Mouse (Mus musculus): ENCODE results near the gene Ints6. TPM values are rescaled to one million over a fixed set of nuclear protein-coding genes. Genes with fewer than 3 reads are reported as not detected.
"Not testable (repeated sequence)": the region's sequence is repeated elsewhere in the genome, so short reads cannot be mapped to it uniquely, and the experiment has no call there.

The Ints6 gene
- total RNA-seq, 2 experiments from 2014 or later: 38.2 to 44.0 TPM

GRCm38 (mm10) chr14:62759771-62760320, 1.1 kb downstream of the Ints6 start:
- intact Hi-C loops (cut with DNase I): loop anchor here (2.0 to 5.0 kb wide), 3 partner anchors 77 to 177 kb away; partner anchors contain the start of gene Wdfy2
- peak; percentile 50 to 85 for DNase-seq (ENCODE audit: extremely low spot score in 1 of 2, low spot score in 2 of 2)

DNA sequence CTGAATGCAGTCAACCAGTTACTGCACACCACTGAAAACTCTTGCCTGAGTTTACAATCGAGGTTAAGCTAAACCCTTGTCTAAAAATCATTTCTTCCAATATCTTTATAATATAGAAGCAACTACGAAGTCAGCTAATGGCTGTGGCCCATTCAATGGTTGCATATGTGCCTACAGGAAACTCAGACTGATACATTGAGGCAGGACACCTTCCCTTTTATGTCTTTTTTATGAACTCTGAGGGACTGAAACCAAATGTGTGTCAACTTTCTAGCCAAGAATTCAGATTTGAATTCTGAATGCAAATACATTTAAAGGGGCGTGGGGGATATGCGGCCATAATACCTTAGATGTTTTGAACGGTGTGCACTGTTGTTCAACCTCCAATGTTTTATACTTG, 2.3 kb downstream of the Ints6 start:
- intact Hi-C loops (cut with DNase I): loop anchor here (5.0 kb wide), 1 partner anchor 121 kb away; no protein-coding TSS in a partner anchor
- DNase-seq (ENCODE audit: extremely low spot score in 1 of 2, low spot score in 2 of 2): no peak

DNA sequence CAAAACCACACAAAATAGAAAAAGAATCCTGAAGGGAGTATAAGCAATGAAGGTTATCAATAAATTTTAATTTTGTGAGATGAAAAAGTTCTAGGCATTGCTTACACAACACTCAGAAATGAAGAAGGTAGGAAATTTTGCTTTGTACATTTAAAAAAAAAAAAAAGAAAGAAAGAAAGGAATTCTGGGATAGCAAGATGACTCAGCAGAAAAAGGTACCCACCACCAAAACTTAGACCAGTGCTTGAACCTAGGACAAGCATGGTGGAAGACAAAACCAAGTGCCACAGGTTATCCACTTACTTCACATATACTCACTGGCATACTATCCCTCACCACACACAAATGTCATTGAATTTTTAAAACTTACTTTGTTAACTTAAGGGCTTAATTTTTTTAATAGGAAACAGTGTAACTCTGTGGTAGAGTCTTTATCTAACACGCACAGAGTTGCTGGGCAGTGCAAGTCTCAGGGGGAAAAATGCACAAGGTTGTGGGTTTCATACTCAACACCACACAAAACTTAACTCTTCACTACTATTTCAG, 5.8 kb downstream of the Ints6 start:
- intact Hi-C loops (cut with DNase I): loop anchor here (5.0 kb wide), 1 partner anchor 118 kb away; no protein-coding TSS in a partner anchor
- DNase-seq (ENCODE audit: extremely low spot score in 1 of 2, low spot score in 2 of 2): no peak

- intact Hi-C loops (cut with DNase I): no loop called here
- DNase-seq (ENCODE audit: extremely low spot score in 1 of 2, low spot score in 2 of 2): no peak
Observed at GRCm38 (mm10) chr14:62751479-62751878, 9.5 kb downstream of the Ints6 start.

- intact Hi-C loops (cut with DNase I): no loop called here
Observed at GRCm38 (mm10) chr14:62735646-62736045, 25.3 kb downstream of the Ints6 start.

DNA sequence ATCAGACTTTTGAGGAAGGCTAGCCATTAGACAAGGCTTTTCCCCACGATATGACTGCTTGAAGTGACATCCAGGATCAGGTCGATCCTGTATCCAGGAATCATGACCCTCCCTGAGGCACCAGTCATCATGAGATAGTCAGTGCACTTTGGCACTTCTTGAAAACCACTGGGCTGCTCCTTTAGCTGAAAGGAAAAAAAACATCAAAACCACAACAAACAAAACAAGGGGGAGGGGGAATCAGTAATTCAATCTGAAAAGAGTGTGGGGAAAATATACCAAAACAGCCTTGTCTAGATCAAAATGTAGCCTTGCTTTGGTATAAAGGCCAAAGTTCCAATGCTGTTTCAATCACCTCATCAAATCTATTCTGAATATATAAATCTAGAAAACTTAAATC, 27.3 kb downstream of the Ints6 start:
- no peak for DNase-seq (ENCODE audit: extremely low spot score in 1 of 2, low spot score in 2 of 2)
- intact Hi-C loops (cut with DNase I): no loop called here

More at GRCm38 (mm10) chr14:62735646-62736045, 25.3 kb downstream of the Ints6 start:
- DNase-seq (ENCODE audit: extremely low spot score in 1 of 2, low spot score in 2 of 2): no peak

DNA sequence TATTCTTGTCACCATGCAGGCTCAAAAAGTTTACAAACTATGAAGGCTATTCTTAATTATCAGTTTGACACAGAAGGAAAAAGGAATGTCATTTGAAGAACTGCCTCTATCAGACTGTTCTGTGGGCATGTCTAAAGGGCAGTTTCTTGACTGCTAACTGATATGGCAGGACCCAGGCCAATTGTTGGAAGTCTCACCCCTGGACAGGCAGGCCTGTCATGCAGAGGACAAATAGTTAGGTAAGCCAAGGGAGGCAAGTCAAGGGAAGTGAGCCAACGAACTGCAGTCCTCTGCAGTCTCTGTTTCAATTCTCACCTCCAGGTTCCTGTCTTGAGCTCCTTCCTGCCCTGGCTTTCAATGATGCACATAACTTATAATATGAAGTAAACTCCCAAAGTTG, 29.1 kb downstream of the Ints6 start:
- DNase-seq (ENCODE audit: extremely low spot score in 1 of 2, low spot score in 2 of 2): no peak
- intact Hi-C loops (cut with DNase I): no loop called here

DNA sequence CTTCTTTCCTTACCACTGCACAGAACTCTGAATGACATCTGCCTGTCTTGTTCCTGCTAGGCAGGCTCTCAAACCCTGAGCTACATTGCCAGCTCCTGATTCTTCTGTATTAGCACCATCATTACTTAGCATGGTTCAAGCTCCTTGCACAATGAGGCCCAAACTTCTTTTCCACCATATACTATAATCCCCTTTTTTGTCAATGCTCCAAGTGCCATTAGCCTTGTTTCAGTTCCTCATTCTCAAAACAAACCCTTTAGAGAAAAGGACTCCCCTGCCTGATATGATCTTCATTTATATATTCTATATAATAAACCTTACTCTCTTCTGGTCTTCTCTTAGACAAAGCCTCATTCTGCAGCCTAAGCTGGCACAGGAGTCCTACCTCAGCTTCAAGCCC, 36.4 kb downstream of the Ints6 start:
- intact Hi-C loops (cut with DNase I): no loop called here
- DNase-seq (ENCODE audit: extremely low spot score in 1 of 2, low spot score in 2 of 2): no peak

DNA sequence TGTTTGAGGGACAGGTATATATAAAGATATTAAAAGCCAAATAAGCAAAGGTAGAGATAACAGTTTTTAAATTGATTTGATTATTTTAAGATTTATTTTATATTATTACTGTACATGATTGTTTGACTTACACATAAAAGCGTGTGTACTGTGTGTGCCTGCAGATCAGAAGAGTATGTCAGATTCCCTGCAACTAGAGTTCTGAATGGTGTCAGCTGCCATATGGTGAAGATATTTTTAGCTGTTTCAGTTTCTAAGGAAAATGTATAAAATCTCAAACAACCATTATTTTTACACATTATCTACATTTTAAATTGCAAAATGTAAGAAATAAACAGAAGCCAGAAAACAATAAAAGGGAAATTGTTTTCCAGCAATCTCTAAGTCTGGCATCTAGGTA, 39.3 kb downstream of the Ints6 start:
- DNase-seq (ENCODE audit: extremely low spot score in 1 of 2, low spot score in 2 of 2): no peak
- intact Hi-C loops (cut with DNase I): no loop called here

DNA sequence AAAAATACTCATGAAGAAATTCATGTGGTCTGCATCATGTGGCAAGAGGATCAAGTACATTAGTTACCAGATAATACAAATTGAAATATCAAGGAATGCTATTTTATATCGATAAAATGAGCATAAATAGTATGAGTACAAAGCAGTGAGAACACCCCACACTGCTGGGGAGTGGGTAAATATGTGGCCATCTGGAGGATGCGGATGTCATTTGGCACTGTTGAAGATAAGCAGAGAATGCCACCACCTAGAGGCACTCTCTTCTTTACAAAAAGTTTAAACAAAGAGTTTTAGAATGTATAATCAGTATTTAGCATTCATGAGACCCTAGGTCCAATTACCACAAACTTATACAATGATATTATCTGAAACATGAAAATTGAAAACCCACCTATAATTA, 42.8 kb downstream of the Ints6 start:
- DNase-seq (ENCODE audit: extremely low spot score in 1 of 2, low spot score in 2 of 2): no peak
- intact Hi-C loops (cut with DNase I): no loop called here

DNA sequence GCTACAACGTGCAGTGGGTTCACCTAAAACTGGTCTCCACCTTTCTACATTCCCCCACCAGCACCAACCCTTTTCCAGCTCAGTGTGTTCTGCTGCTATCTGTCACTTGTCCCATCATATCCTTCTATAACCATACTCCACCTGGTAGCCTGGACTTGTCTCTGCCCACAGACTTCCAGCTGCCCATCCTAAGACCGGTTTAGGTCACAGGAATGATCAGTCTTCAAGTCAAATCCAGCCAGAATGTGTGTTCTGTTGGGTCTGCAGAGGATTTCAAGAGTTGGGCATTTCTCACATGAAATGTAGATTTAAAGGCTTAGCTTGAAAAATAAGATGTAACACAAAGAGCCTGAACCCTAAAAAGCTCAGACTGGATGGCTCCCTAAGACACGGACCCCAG, 87.3 kb downstream of the Ints6 start:
- DNase-seq (ENCODE audit: extremely low spot score in 1 of 2, low spot score in 2 of 2): no peak
- intact Hi-C loops (cut with DNase I): no loop called here

GRCm38 (mm10) chr14:62664976-62665673, 95.8 kb downstream of the Ints6 start:
- DNase-seq (ENCODE audit: extremely low spot score in 1 of 2, low spot score in 2 of 2): no peak
- intact Hi-C loops (cut with DNase I): no loop called here

- intact Hi-C loops (cut with DNase I): no loop called here
- DNase-seq (ENCODE audit: extremely low spot score in 1 of 2, low spot score in 2 of 2): no peak
Observed at GRCm38 (mm10) chr14:62663367-62663766, 97.6 kb downstream of the Ints6 start, which contains the start of gene Serpine3. Gene Serpine3, plus strand, starts transcription at chr14:62663667.

- intact Hi-C loops (cut with DNase I): no loop called here
- DNase-seq (ENCODE audit: extremely low spot score in 1 of 2, low spot score in 2 of 2): no peak
Observed at GRCm38 (mm10) chr14:62662381-62662780, 98.6 kb downstream of the Ints6 start.

DNA sequence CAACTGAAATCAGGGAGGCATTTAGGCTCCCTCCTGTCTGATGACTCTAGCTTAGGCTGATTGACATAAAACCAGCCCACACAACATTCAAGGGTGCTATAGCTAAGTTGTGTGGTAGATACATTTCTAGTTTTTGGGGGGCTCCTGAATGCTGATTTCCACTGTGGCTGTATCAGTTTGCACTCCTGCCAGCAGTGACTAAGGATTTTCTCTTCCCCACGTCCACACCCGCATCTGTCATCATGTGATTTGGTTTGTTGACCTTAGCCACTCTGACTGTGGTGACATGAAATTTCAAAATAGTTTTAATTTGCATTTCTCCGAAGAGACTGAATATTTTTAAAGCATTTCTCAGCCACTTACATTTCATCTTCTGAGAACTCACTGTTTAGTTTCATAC, 103.5 kb downstream of the Ints6 start:
- intact Hi-C loops (cut with DNase I): loop anchor here (10.0 kb wide), 1 partner anchor 317 kb away; no protein-coding TSS in a partner anchor
- no peak for DNase-seq (ENCODE audit: extremely low spot score in 1 of 2, low spot score in 2 of 2)

DNA sequence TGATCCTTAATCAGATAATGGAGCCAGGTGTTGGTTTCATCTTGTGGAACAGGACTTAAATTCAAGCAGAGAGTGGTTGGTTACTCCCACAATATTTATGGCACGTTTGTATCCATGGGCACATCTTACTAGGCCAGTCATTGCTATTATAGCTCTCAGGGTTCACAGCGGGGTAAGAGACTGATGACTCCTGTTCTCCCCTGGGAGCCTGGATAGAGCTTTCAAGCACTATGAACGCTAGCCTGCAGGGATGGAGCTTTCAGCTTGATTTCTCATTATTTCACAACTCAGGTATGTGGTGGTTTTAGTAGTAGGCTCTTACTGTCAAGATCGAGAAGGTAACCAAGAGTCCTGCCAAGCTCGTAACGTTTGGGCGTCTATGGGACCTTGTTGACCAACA, 105.0 kb downstream of the Ints6 start:
- intact Hi-C loops (cut with DNase I): loop anchor here (10.0 kb wide), 1 partner anchor 319 kb away; no protein-coding TSS in a partner anchor
- DNase-seq (ENCODE audit: extremely low spot score in 1 of 2, low spot score in 2 of 2): no peak

- intact Hi-C loops (cut with DNase I): loop anchor here (10.0 kb wide), 1 partner anchor 323 kb away; no protein-coding TSS in a partner anchor
- DNase-seq (ENCODE audit: extremely low spot score in 1 of 2, low spot score in 2 of 2): no peak
Observed at GRCm38 (mm10) chr14:62651771-62652170, 109.2 kb downstream of the Ints6 start.

- intact Hi-C loops (cut with DNase I): loop anchor here (10.0 kb wide), 1 partner anchor 324 kb away; no protein-coding TSS in a partner anchor
- DNase-seq (ENCODE audit: extremely low spot score in 1 of 2, low spot score in 2 of 2): no peak
Observed at GRCm38 (mm10) chr14:62650376-62650775, 110.6 kb downstream of the Ints6 start.

- intact Hi-C loops (cut with DNase I): no loop called here
- no peak for DNase-seq (ENCODE audit: extremely low spot score in 1 of 2, low spot score in 2 of 2)
Observed at GRCm38 (mm10) chr14:62648405-62648804, 112.6 kb downstream of the Ints6 start.

GRCm38 (mm10) chr14:62642368-62642767, 118.6 kb downstream of the Ints6 start:
- intact Hi-C loops (cut with DNase I); DNase-seq (ENCODE audit: extremely low spot score in 1 of 2, low spot score in 2 of 2): not testable (repeated sequence)
